Mouse (Mus musculus): Measurements from ENCODE around the gene Prima1.
A peak's percentile ranks its signal among the peaks of the same experiment; 100 is the strongest.

Gene Prima1

DNA sequence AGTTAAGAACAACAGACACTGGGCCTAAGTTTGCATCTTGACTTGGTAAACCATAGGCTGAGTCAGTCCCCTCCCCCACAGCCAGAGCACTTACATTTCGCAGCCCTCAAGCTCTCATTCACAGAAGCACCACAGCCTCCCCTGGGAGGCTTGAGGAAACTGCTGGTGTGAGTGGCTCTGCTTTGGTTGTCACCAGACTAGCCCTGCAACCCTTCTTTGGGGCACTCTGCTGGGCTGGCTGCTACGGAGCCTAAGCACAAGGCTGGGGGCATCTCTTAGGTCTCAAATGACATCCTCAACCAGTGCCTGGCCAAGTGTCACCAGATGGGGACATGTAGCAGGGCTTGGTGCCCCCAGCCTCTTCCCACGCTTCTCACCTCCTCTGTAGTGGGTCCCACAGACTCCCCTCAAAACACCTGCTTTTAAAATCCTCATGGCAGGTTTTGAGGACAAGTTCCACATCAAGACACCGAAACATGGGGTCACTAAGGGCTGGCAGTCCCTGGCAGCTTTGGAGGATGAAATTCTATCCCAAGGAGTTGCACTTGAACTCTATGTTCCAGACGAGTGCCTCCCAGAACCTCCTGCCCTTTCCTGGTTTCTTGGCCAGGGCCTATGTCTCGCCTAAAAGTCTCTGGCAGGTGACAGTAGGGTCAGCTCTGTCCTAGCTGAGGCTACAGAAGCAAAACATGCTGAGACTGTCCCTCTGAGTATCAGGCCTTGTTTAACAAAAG is 25.9 kb downstream of the Prima1 start:
- DNase-seq = peak in 1 of 2 experiments; percentile 31

DNA sequence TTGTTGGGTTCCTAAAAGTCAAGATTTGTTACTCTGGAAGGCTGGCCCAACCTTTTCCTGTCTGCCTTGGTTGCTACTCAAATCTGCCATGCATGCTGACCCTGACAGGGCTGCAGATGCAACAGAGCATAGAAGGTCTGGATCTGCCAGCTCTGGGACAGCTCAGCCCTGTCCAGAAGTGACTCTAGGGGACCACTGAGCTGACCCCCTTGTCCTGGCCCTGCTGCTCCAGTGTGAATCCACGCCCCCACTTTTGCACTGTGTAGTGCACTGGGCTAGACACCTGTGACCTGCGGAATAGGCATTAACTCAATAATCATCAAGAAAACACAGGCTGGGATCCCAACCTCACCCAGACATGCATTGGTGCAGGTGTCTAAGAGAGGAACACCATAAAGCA is 27.2 kb downstream of the Prima1 start:
- no peak for DNase-seq

- peak; percentile 29 to 44 for DNase-seq
Measured at GRCm38 (mm10) chr12:103214270-103214669, 27.7 kb downstream of the Prima1 start.

GRCm38 (mm10) chr12:103213591-103213990 is 28.4 kb downstream of the Prima1 start:
- no peak for DNase-seq

DNA sequence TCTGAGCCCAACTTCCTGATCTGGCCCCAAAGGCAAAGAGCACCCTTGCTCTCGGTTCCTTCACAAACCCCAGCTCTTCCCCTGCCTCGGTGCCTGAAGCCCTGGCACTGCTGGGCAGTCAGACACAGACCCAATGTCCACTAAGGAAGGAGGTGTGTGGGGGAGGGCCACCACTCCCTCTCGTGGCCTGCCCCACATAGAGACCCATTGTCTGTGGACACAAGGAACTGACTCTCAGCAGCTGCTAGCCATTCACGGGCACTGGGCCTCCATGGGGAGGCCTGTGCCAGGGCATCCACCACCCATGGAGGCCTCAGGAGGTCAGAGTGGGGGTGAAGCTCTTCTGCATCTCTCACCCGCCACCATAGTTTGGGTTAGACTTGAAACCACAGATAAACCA is 30.9 kb downstream of the Prima1 start:
- no peak for DNase-seq

- DNase-seq = no peak
Measured at GRCm38 (mm10) chr12:103209581-103209980, 32.4 kb downstream of the Prima1 start.

DNA sequence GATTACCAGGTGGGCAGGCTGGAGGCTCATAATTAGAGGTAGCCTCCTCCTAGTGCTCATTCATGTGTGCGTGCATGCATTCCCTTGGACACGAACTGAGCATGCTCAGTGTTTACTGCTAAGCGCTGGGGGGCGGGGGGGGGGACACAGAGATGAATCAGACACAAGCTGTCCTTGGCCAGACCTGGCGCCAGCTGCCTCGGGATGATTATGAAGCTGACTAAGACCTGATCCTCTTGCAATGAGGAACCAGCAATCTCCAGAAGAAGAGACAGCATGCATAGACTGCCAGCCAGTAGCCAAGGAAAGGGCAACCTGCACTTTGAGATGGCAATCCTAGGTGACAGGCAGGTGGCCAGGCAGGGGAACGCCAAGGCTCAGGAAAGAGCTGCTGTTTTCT is 36.4 kb downstream of the Prima1 start:
- no peak for DNase-seq

DNA sequence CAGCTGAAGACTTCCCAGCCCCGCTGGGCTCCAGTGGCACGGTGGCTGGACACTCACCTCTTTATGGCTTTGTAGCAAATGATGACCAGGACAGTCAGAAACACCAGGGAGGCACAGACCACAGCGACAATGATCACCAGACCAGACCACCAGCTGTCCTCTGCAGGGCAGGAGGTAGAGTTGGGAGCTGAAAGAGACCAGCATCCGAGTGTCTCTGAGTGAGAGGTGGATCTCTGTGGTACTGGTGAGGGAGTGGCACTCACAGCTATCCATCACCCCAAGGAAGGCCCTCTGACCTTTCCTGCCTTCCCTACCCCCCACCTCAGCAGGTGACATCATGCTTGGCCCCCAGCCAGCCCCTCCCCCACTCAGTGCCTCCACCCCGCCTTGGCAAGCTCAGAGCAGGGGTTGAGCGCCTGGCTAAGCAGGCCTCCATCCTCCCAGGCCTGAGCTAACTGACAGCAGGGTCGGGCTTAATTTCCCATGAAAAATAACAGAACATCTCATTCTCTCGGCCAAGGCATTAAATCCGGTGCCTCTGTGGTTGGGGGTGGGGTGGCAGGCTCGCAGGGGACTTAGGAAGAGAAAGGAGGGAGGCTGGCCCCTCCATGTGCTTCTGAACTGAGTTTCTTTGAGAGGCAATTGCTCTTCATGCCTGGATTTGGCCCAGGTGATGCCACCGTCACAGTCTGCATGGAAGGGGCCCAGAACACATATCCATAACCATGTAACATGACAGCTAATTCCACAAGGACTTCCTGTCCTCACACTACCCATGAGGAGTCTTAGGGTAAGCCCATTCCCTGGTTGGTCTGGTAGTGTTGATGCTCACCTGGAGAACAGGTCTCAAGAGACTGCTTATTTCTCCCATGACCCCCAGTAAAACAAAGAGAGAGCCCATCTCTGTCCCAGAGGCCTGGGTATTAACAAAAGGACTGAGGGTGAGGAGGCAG is 39.1 kb downstream of the Prima1 start:
- peak; percentile 9 to 24 for DNase-seq

DNA sequence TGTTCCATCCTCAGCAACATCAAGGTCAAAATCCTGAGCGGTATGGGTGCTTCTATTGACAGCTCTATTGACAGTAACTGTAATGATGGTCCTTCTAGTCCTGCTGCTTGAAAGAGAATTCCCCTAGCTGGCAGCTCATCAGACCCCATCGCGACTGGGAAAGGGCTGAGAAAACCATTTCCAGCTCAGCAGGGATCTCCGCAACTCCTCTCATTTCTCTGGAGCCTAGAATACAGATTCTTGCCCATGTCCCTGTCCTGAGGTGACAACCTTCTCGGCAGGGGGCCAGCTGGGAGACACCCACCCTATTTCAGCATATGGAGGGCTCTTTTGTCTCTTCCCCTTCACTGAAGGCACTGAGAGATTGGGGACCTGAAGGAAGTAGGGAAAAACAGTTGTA is 49.0 kb downstream of the Prima1 start:
- no peak for DNase-seq

- DNase-seq = no peak
Measured at GRCm38 (mm10) chr12:103189771-103190170, 52.2 kb downstream of the Prima1 start.

DNA sequence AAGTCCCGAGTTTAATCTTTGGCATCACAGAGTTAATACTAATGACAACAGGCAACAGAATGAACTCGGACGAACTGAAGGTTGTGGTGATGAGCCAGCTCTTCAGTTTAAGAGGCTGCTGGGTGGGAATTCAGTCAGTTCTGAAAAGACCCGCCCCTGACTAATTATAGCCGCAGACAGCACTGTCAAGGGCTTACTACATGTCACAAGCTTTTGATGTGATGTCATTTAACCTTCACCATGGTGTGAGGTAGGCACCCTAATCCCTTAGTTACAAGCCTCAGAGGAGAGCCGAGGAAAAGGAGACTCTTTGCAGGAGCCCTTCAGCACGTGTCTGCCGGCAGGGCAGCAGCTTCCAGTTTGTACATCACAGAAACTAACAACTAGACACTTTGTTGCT is 53.7 kb downstream of the Prima1 start:
- no peak for DNase-seq

GRCm38 (mm10) chr12:103187020-103187419 is 54.9 kb downstream of the Prima1 start:
- no peak for DNase-seq

- no peak for DNase-seq
Measured at GRCm38 (mm10) chr12:103183057-103183456, 58.9 kb downstream of the Prima1 start.

- no peak for DNase-seq
Measured at GRCm38 (mm10) chr12:103168892-103169291, 73.1 kb downstream of the Prima1 start.

GRCm38 (mm10) chr12:103164101-103165030 is 77.6 kb downstream of the Prima1 start:
- DNase-seq = no peak

- DNase-seq = no peak
Measured at GRCm38 (mm10) chr12:103163596-103163995, 78.4 kb downstream of the Prima1 start.

DNA sequence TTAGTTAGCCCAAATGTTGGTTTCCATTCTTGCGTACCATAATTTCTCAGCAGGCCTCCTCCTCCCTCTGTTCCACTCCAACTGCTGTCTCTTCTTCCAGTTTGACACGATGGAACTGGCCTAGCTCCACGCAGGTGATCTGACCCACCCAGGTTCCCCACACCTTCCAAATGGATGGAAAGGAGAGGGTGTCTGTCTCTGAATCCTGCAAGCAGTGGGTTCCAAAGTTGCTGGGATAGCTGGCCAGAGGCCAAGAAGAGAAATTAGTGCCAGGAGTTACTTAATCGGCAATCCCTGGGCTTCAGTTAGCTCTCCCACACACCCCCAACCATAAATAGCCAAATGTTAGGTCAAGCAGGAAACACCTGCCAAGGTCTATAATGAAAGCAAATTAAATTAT is 81.2 kb downstream of the Prima1 start:
- DNase-seq = no peak

GRCm38 (mm10) chr12:103159016-103159415 is 82.9 kb downstream of the Prima1 start:
- DNase-seq = no peak

DNA sequence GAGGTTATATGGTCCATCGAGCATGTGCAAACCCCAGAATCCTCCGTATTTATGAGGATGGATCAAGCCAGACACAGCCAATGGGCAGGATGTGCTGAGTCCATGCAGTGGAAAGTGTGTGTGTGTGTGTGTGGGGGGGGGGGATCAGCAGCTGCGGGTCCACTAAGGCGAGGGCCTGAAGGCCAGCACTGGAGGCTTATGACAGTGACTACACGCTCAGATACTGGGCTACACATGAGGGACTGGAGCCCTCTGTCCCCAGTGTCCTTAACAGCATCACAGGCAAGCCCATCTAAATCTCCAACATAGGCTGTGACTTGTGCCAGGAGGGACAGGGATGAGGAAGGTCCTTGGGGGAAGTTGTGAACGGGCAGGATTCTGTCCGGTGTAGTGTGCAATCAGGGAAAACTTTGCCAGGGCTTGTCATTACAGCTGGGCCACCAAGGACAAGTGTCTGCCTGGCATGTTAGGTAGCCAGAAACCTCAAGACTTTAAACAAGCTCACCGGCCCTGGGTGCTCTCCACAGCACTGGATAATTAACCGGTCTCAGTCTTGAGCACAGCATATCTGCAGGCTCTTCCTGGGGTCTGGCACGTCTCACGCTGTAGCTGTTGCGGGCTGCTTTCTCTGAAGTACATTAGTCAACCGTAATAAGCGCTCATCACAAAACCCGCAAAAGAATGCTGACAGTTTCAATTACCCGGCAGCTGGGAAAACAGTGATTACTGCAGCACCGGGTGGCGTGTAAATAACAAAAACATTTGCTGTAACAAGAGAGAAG is 84.6 kb downstream of the Prima1 start:
- DNase-seq = no peak

DNA sequence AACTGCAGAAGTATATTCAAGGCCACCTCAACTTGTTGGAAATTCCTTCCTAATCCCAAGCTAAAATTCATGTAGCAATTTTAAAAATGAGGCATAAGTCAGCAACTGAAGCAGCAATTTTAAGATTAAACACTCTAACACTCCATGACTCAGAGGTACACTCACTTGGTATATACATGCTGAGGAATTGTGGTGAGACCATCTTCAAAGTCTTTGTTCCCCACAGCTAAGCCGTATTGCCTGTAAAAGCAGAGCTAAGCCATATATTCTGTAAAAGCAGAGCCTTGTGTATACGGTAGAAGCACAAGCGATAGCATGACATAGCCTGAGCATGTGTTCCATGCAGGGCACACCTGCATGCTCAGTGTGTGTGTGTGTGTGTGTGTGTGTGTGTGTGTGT is 86.5 kb downstream of the Prima1 start:
- no peak for DNase-seq

DNA sequence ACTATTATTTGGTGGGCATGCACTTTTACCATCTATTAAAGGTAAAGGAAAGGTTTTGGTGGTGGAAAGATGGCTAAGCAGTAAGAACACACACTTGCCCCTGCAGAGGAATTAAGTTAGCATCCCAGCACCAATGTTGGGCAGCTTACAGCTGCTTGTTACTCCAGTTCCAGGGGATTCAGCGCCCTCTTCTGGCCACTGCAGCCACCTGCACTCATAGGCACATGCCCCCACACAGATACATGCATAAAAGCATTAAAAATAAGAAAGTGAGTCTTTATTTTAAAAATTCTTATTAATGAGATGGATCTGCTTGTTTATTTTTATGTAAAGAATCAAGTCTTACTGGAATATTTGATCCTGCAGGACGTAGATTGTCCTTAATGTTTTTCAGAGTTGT is 87.0 kb downstream of the Prima1 start:
- no peak for DNase-seq

- no peak for DNase-seq
Measured at GRCm38 (mm10) chr12:103150247-103150646, 91.7 kb downstream of the Prima1 start.
